Mouse (Mus musculus) ovary, adult 2 months (tissue): Measurements from ENCODE around the gene Ccdc134. TPM values are rescaled to one million over a fixed set of nuclear protein-coding genes. Genes with fewer than 3 reads are reported as not detected.

ENCODE experiments used
- polyA plus RNA-seq: library from polyadenylated mRNA; depleted of rRNA; stranded (reverse); fragments of >200 nt; gene quantifications from 2 replicates; pipeline ENCODE4 v1.2.3, GENCODE M21; 2012; rRNA removed

Gene Ccdc134
- polyA plus RNA-seq: 11.3 and 13.1 TPM in 2 replicates

GRCm38 (mm10) chr15:82127426-82128374, at the start of gene Ccdc134:
Ccdc134 (plus strand) TSS chr15:82127922.

GRCm38 (mm10) chr15:82146770-82147610, 19.3 kb downstream of the Ccdc134 start, which contains the start of gene Srebf2:
Srebf2 (plus strand) TSS chr15:82147181.

Other genes with a start within 250 kb of the Ccdc134 start
- 21.0 and 21.5 TPM in 2 replicates for gene Polr3h, start 201.7 kb upstream of the Ccdc134 start, polyA plus RNA-seq
- 50.8 and 58.3 TPM in 2 replicates for gene Csdc2, start 191.2 kb upstream of the Ccdc134 start, polyA plus RNA-seq
- gene Pmm1, start 167.0 kb upstream of the Ccdc134 start, polyA plus RNA-seq: 99.8 and 100 TPM in 2 replicates
- gene 1700029P11Rik, start 147.4 kb upstream of the Ccdc134 start, polyA plus RNA-seq: 0.18 TPM in 1 of 2 replicates, not detected in the other
- 17.3 and 19.2 TPM in 2 replicates for gene Xrcc6, start 140.1 kb upstream of the Ccdc134 start, polyA plus RNA-seq
- 30.1 and 30.3 TPM in 2 replicates for gene Desi1, start 94.1 kb upstream of the Ccdc134 start, polyA plus RNA-seq
- 67.2 and 91.8 TPM in 2 replicates for gene Snu13, start 80.3 kb upstream of the Ccdc134 start, polyA plus RNA-seq
- not detected in 2 replicates for gene 4930407I10Rik, start 68.8 kb upstream of the Ccdc134 start, polyA plus RNA-seq
- not detected in 2 replicates for gene Mei1, start 57.9 kb upstream of the Ccdc134 start, polyA plus RNA-seq
- gene Srebf2, start 19.3 kb downstream of the Ccdc134 start, polyA plus RNA-seq: 200 and 245 TPM in 2 replicates
- gene Shisa8, start 84.9 kb downstream of the Ccdc134 start, polyA plus RNA-seq: 22.3 and 47.9 TPM in 2 replicates
- gene Tnfrsf13c, start 96.4 kb downstream of the Ccdc134 start, polyA plus RNA-seq: 0.60 and 1.7 TPM in 2 replicates
- 32.5 and 34.3 TPM in 2 replicates for gene Cenpm, start 116.8 kb downstream of the Ccdc134 start, polyA plus RNA-seq
- gene 1500009C09Rik, start 124.5 kb downstream of the Ccdc134 start, polyA plus RNA-seq: 0.14 and 0.42 TPM in 2 replicates
- 1.1 and 1.9 TPM in 2 replicates for gene Sept3, start 147.0 kb downstream of the Ccdc134 start, polyA plus RNA-seq
- 0.18 and 0.24 TPM in 2 replicates for gene Wbp2nl, start 171.0 kb downstream of the Ccdc134 start, polyA plus RNA-seq
- 137 and 176 TPM in 2 replicates for gene Naga, start 211.0 kb downstream of the Ccdc134 start, polyA plus RNA-seq
- 4.0 and 4.1 TPM in 2 replicates for gene Pheta2, start 211.0 kb downstream of the Ccdc134 start, polyA plus RNA-seq
- gene Smdt1, start 211.0 kb downstream of the Ccdc134 start, polyA plus RNA-seq: 213 and 227 TPM in 2 replicates
- gene Ndufa6, start 226.4 kb downstream of the Ccdc134 start, polyA plus RNA-seq: 405 and 527 TPM in 2 replicates